Comparison of ENCODE assay signal across 9 mouse cellular contexts in genomic region chr3:54756058-54756457, GRCm38 (mm10). TPM values are rescaled to one million over a fixed set of nuclear protein-coding genes. Genes with fewer than 3 reads are reported as not detected.
DNase-seq lines count a peak whose midpoint lies in the region; ATAC-seq and TF ChIP-seq lines count a peak whose summit lies in the region.
"Had no signal": no experiment of that assay in that cellular context is flagged by ENCODE, and none has a peak within 500 bp of the region (broad histone marks: within the 10 kb centered on the region; RNA-seq: fewer than 3 reads in every experiment).

No protein-coding gene starts in this region.

- H3K9ac ChIP-seq in heart, embryonic 15.5 days, result peak overlapping the region; percentile 68; the same call in 1 of the 2 replicates
- H3K9ac ChIP-seq in lung, embryonic 15.5 days, result peak overlapping the region; percentile 63

- TF ChIP-seq CTCF in cortical plate, adult 2 months (IDR thresholded peaks at IDR 0.05; ENCODE audit: extremely low read depth, insufficient read depth, low read length), result no peak

- H3K4me3 ChIP-seq in cortical plate, adult 2 months (ENCODE audit: insufficient read depth, low read length), result peak overlapping the region; percentile 52
- H3K4me3 ChIP-seq in heart, embryonic 15.5 days, result peak overlapping the region; percentile 74
- H3K4me3 ChIP-seq in lung, embryonic 15.5 days, result peak overlapping the region; percentile 64

- no peaks in the 10 kb centered on the region for H3K4me1 ChIP-seq in cortical plate, adult 2 months (ENCODE audit: control insufficient read depth, insufficient read depth, low read length)
- peaks cover 14% of the 10 kb centered on the region for H3K4me1 ChIP-seq in heart, embryonic 15.5 days (replicated peaks)
- H3K4me1 ChIP-seq in lung, embryonic 15.5 days, result peaks cover 48% of the 10 kb centered on the region

- DNase-seq in heart, adult 18-20 months, result peak; percentile 19 to 33
- no peak for DNase-seq in heart, adult 11 months
- peak; percentile 50 to 64 for DNase-seq in kidney, postnatal 4 days
- DNase-seq in right cerebral cortex, postnatal 14 days, result peak; percentile 40
- no peak for DNase-seq in testis, postnatal 14 days (ENCODE audit: low spot score)

- H3K27ac ChIP-seq in cortical plate, adult 2 months (ENCODE audit: insufficient read depth, low read length), result no peak overlapping the region
- peak overlapping the region; percentile 80 for H3K27ac ChIP-seq in heart, embryonic 15.5 days
- H3K27ac ChIP-seq in lung, embryonic 15.5 days, result peak overlapping the region; percentile 83

- ATAC-seq in heart, embryonic 15.5 days (replicated peaks; ENCODE audit: insufficient number of reproducible peaks, insufficient read depth, low FRiP score, low read depth), result peak; percentile 71
- peak; percentile 61 for ATAC-seq in lung, embryonic 15.5 days (ENCODE audit: borderline replicate concordance, extremely low read depth, low FRiP score, low TSS enrichment)

- peak overlapping the region; percentile 96 for H3K4me2 ChIP-seq in heart, embryonic 15.5 days
- H3K4me2 ChIP-seq in lung, embryonic 15.5 days, result peak overlapping the region; percentile 98

- H3K36me3 ChIP-seq in heart, embryonic 15.5 days, result peaks cover 6% of the 10 kb centered on the region; the same call in 1 of the 2 replicates
- H3K36me3 ChIP-seq in lung, embryonic 15.5 days, result peaks cover 5% of the 10 kb centered on the region

- under 1% methylated on average over 11 of the region's 11 CpGs for WGBS in heart, embryonic 15.5 days
- whole genome bisulfite sequencing in lung, embryonic 15.5 days, result under 1% methylated on average over 11 of the region's 11 CpGs

- no peaks in the 10 kb centered on the region for H3K9me3 ChIP-seq in heart, embryonic 15.5 days (replicated peaks)
- H3K9me3 ChIP-seq in lung, embryonic 15.5 days, result no peaks in the 10 kb centered on the region

- no peaks in the 10 kb centered on the region for H3K27me3 ChIP-seq in heart, embryonic 15.5 days
- no peaks in the 10 kb centered on the region for H3K27me3 ChIP-seq in lung, embryonic 15.5 days

- TF ChIP-seq POLR2A in cortical plate, adult 2 months (IDR thresholded peaks at IDR 0.05; ENCODE audit: extremely low read depth, insufficient read depth, low read length), result 0 out of 2 replicates have a peak, but pooled peaks have one; percentile 21

RNA-seq across cellular contexts. Expression of gene Smad9, which starts 0.7 kb away (rescaled TPM):
- 1 to 10 TPM; 1.7 to 1.9 TPM for total RNA-seq in heart, adult 18-20 months (2021)
- 5.3 and 5.7 TPM in 2 replicates for polyA plus RNA-seq in cortical plate, adult 2 months (2012; rRNA removed)
- polyA plus RNA-seq in heart, embryonic 15.5 days (2015; fragmentation: Nextera tagmentation; extraction: Ambion mirVana), result 0.63 and 0.86 TPM in 2 replicates
- 1.6 and 2.0 TPM in 2 replicates for polyA plus RNA-seq in lung, embryonic 15.5 days (2015; fragmentation: Nextera tagmentation; extraction: Ambion mirVana)

RNA-seq across cellular contexts. Expression of gene Alg5, which starts 20.7 kb away (rescaled TPM):
- 10 to 100 TPM; 10.6 to 11.4 TPM for total RNA-seq in heart, adult 18-20 months (2021)
- polyA plus RNA-seq in cortical plate, adult 2 months (2012; rRNA removed), result 23.2 and 24.6 TPM in 2 replicates
- 32.9 and 34.5 TPM in 2 replicates for polyA plus RNA-seq in heart, embryonic 15.5 days (2015; fragmentation: Nextera tagmentation; extraction: Ambion mirVana)
- 53.3 and 54.2 TPM in 2 replicates for polyA plus RNA-seq in lung, embryonic 15.5 days (2015; fragmentation: Nextera tagmentation; extraction: Ambion mirVana)

RNA-seq across cellular contexts. Expression of gene Exosc8, which starts 20.9 kb away (rescaled TPM):
- 10 to 100 TPM; 17.8 to 19.3 TPM for total RNA-seq in heart, adult 18-20 months (2021)
- 41.7 and 44.7 TPM in 2 replicates for polyA plus RNA-seq in cortical plate, adult 2 months (2012; rRNA removed)
- polyA plus RNA-seq in heart, embryonic 15.5 days (2015; fragmentation: Nextera tagmentation; extraction: Ambion mirVana), result 61.5 and 73.6 TPM in 2 replicates
- polyA plus RNA-seq in lung, embryonic 15.5 days (2015; fragmentation: Nextera tagmentation; extraction: Ambion mirVana), result 138 and 140 TPM in 2 replicates

RNA-seq across cellular contexts. Expression of gene Gm21958, which starts 41.9 kb away (rescaled TPM):
- not detected for total RNA-seq in heart, adult 18-20 months (2021)
- polyA plus RNA-seq in cortical plate, adult 2 months (2012; rRNA removed), result not detected in 2 replicates
- polyA plus RNA-seq in heart, embryonic 15.5 days (2015; fragmentation: Nextera tagmentation; extraction: Ambion mirVana), result 0.26 TPM in 1 of 2 replicates, not detected in the other
- polyA plus RNA-seq in lung, embryonic 15.5 days (2015; fragmentation: Nextera tagmentation; extraction: Ambion mirVana), result 0.65 and 0.70 TPM in 2 replicates
- polyA plus RNA-seq: gonadal fat pad, adult 2 months had no signal

RNA-seq across cellular contexts. Expression of gene Rfxap, which starts 51.5 kb away (rescaled TPM):
- 10 to 100 TPM; 16.6 to 19.1 TPM for total RNA-seq in heart, adult 18-20 months (2021)
- polyA plus RNA-seq in cortical plate, adult 2 months (2012; rRNA removed), result 48.3 and 51.2 TPM in 2 replicates
- polyA plus RNA-seq in heart, embryonic 15.5 days (2015; fragmentation: Nextera tagmentation; extraction: Ambion mirVana), result 25.0 and 28.0 TPM in 2 replicates
- polyA plus RNA-seq in lung, embryonic 15.5 days (2015; fragmentation: Nextera tagmentation; extraction: Ambion mirVana), result 31.3 and 32.8 TPM in 2 replicates

Comparison
In these comparisons a context has a peak if more than half of its experiments do, and no peak if none do; other contexts are left out.
1. DNase-seq: peak in heart, adult 18-20 months (2 of 2), kidney, postnatal 4 days (2 of 2) and right cerebral cortex, postnatal 14 days (single experiment); none in heart, adult 11 months (single experiment) and testis, postnatal 14 days (single experiment).
2. Peak in every context shown above with its lines, with median percentiles within 50 percentile points of each other: H3K4me3 ChIP-seq.